ENCODE assay signal across 24 mouse cellular contexts in the genomic region with DNA sequence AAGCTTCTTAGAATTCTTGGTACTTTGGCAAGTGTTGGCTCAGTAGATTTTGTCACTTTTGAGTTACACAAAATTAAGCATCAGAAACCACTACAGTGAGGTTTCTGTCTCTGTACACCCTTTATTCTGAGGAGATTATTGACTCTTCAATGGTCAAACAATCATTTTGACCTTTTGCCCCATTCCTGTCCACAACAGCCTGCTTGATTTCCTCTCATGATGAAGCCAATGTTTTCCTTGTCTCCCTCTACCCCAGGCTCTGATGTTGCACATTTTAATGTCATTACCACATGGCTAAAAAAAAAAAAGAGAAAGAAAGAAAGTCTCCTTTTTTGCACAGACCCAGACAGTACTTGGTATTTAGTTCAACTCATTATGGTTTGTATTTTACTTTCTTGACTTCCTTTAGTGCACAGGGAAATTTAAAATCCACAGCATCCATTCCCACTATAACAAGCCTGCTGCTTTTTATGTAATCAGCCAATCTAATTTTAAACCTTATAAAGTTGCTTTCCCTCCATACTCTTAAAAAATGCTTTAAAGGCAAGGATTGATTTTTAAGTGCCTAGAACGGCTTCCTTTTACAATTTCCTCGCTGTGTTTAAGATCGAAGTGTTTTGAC.
A peak's percentile ranks its signal among the peaks of the same experiment; 100 is the strongest.
DNase-seq lines count a peak whose midpoint lies in the region; ATAC-seq and TF ChIP-seq lines count a peak whose summit lies in the region.
"Had no signal": no experiment of that assay in that cellular context is flagged by ENCODE, and none has a peak within 500 bp of the region (broad histone marks: within the 10 kb centered on the region; RNA-seq: fewer than 3 reads in every experiment).

No protein-coding gene starts in this region.

- whole genome bisulfite sequencing in midbrain, embryonic 11.5 days: 65% methylated on average over 3 of the region's 3 CpGs
- WGBS in midbrain, postnatal 0 days: 74% methylated on average over 3 of the region's 3 CpGs
- 45% methylated on average over 3 of the region's 3 CpGs for WGBS in embryonic facial prominence, embryonic 10.5 days
- WGBS in forebrain, embryonic 14.5 days: 68% methylated on average over 3 of the region's 3 CpGs

- no peak overlapping the region for H3K9ac ChIP-seq in midbrain, embryonic 11.5 days (ENCODE audit: low read length)
- H3K9ac ChIP-seq in midbrain, postnatal 0 days (replicated peaks; ENCODE audit: low read length, poor library complexity, severe bottlenecking): no peak overlapping the region
- H3K9ac ChIP-seq in forebrain, embryonic 14.5 days (ENCODE audit: low read length): no peak overlapping the region
- H3K9ac ChIP-seq: embryonic facial prominence, embryonic 15.5 days; heart, embryonic 13.5 days; hindbrain, embryonic 15.5 days had no signal

- no peak overlapping the region for H3K4me3 ChIP-seq in midbrain, embryonic 11.5 days (ENCODE audit: low read depth, low read length)
- H3K4me3 ChIP-seq in midbrain, postnatal 0 days (ENCODE audit: low read depth, low read length): no peak overlapping the region
- H3K4me3 ChIP-seq in embryonic facial prominence, embryonic 10.5 days: no peak overlapping the region
- no peak overlapping the region for H3K4me3 ChIP-seq in forebrain, embryonic 14.5 days (ENCODE audit: low read depth, low read length)
- H3K4me3 ChIP-seq: embryonic facial prominence, embryonic 15.5 days; erythroblast, embryonic 14.5 days; forebrain, embryonic 10.5 days; heart, embryonic 13.5 days; hindbrain, embryonic 15.5 days had no signal

- no peak for TF ChIP-seq CTCF in midbrain, postnatal 0 days (IDR thresholded peaks at IDR 0.05)

- no peaks in the 10 kb centered on the region for H3K9me3 ChIP-seq in midbrain, embryonic 11.5 days (ENCODE audit: control insufficient read depth, low read length)
- no peaks in the 10 kb centered on the region for H3K9me3 ChIP-seq in midbrain, postnatal 0 days (ENCODE audit: low read length)
- no peaks in the 10 kb centered on the region for H3K9me3 ChIP-seq in embryonic facial prominence, embryonic 10.5 days
- H3K9me3 ChIP-seq in forebrain, embryonic 14.5 days (replicated peaks; ENCODE audit: control insufficient read depth, low read length): no peaks in the 10 kb centered on the region
- H3K9me3 ChIP-seq: embryonic facial prominence, embryonic 15.5 days; forebrain, embryonic 10.5 days; heart, embryonic 13.5 days; hindbrain, embryonic 15.5 days had no signal

- ATAC-seq in frontal cortex, adult (ENCODE audit: low TSS enrichment): peak; percentile 87
- no peak for ATAC-seq in midbrain, embryonic 11.5 days (ENCODE audit: low FRiP score)
- ATAC-seq in midbrain, postnatal 0 days (ENCODE audit: low FRiP score): no peak
- no peak for ATAC-seq in forebrain, embryonic 14.5 days
- ATAC-seq: forebrain, embryonic 16.5 days; intestine, embryonic 16.5 days had no signal

- H3K27ac ChIP-seq in midbrain, embryonic 11.5 days (ENCODE audit: low read depth, low read length): no peak overlapping the region
- no peak overlapping the region for H3K27ac ChIP-seq in midbrain, postnatal 0 days (ENCODE audit: low read depth, low read length)
- H3K27ac ChIP-seq in embryonic facial prominence, embryonic 10.5 days (replicated peaks): no peak overlapping the region
- no peak overlapping the region for H3K27ac ChIP-seq in forebrain, embryonic 14.5 days (ENCODE audit: low read depth, low read length)
- H3K27ac ChIP-seq: embryonic facial prominence, embryonic 15.5 days; forebrain, embryonic 10.5 days; heart, embryonic 13.5 days; hindbrain, embryonic 15.5 days had no signal

- no peaks in the 10 kb centered on the region for H3K27me3 ChIP-seq in midbrain, embryonic 11.5 days (ENCODE audit: control insufficient read depth, insufficient read depth, low read length)
- no peaks in the 10 kb centered on the region for H3K27me3 ChIP-seq in midbrain, postnatal 0 days (ENCODE audit: insufficient read depth, low read length)
- no peaks in the 10 kb centered on the region for H3K27me3 ChIP-seq in embryonic facial prominence, embryonic 10.5 days (replicated peaks; ENCODE audit: low read depth, poor library complexity, severe bottlenecking)
- H3K27me3 ChIP-seq in forebrain, embryonic 14.5 days (replicated peaks; ENCODE audit: control insufficient read depth, insufficient read depth, low read length): no peaks in the 10 kb centered on the region
- H3K27me3 ChIP-seq: CH12.LX; embryonic facial prominence, embryonic 15.5 days; heart, embryonic 13.5 days; hindbrain, embryonic 15.5 days had no signal

- DNase-seq in frontal cortex, postnatal 14 days (ENCODE audit: low spot score in 2 of 2): no peak
- DNase-seq in midbrain, embryonic 11.5 days (ENCODE audit: low spot score, missing footprints): peak; percentile 60
- no peak for DNase-seq in midbrain, postnatal 0 days (ENCODE audit: low spot score)
- peak; percentile 46 for DNase-seq in embryo, embryonic 10.5 days (ENCODE audit: low spot score)
- DNase-seq in telencephalon, adult 2 months (ENCODE audit: low read depth, low spot score): peak; percentile 24
- DNase-seq in embryonic facial prominence, embryonic 10.5 days (ENCODE audit: low spot score): no peak
- no peak for DNase-seq in forebrain, embryonic 14.5 days (ENCODE audit: low spot score)
- DNase-seq: adrenal gland, adult 2 months; adrenal gland, postnatal 25 days; cerebellum, adult 11-12 months; cerebellum, adult 9-11 months; cerebellum, postnatal 36 days; gastrocnemius, postnatal 36 days; heart, adult 11 months; heart, postnatal 36 days had no signal

- no peaks in the 10 kb centered on the region for H3K4me1 ChIP-seq in midbrain, embryonic 11.5 days (ENCODE audit: control insufficient read depth, insufficient read depth, low read length)
- no peaks in the 10 kb centered on the region for H3K4me1 ChIP-seq in midbrain, postnatal 0 days (ENCODE audit: insufficient read depth, low read length)
- peaks cover 12% of the 10 kb centered on the region; the same call in 1 of the 2 replicates for H3K4me1 ChIP-seq in embryonic facial prominence, embryonic 10.5 days
- H3K4me1 ChIP-seq in forebrain, embryonic 14.5 days (ENCODE audit: control insufficient read depth, insufficient read depth, low read length): no peaks in the 10 kb centered on the region
- H3K4me1 ChIP-seq: embryonic facial prominence, embryonic 15.5 days; forebrain, embryonic 10.5 days; hindbrain, embryonic 15.5 days had no signal

- no peak overlapping the region for H3K4me2 ChIP-seq in midbrain, embryonic 11.5 days
- no peak overlapping the region for H3K4me2 ChIP-seq in midbrain, postnatal 0 days (ENCODE audit: low read depth, low read length, poor library complexity, severe bottlenecking)
- H3K4me2 ChIP-seq in forebrain, embryonic 14.5 days (ENCODE audit: low read length): no peak overlapping the region
- H3K4me2 ChIP-seq: embryonic facial prominence, embryonic 15.5 days; heart, embryonic 13.5 days; hindbrain, embryonic 15.5 days had no signal

- H3K36me3 ChIP-seq in midbrain, embryonic 11.5 days (ENCODE audit: control insufficient read depth, insufficient read depth, low read length): no peaks in the 10 kb centered on the region
- H3K36me3 ChIP-seq in midbrain, postnatal 0 days (ENCODE audit: insufficient read depth, low read length): no peaks in the 10 kb centered on the region
- no peaks in the 10 kb centered on the region for H3K36me3 ChIP-seq in embryonic facial prominence, embryonic 10.5 days (replicated peaks)
- no peaks in the 10 kb centered on the region for H3K36me3 ChIP-seq in forebrain, embryonic 14.5 days (ENCODE audit: control insufficient read depth, insufficient read depth, low read length)
- H3K36me3 ChIP-seq: embryonic facial prominence, embryonic 15.5 days; forebrain, embryonic 10.5 days; heart, embryonic 13.5 days; hindbrain, embryonic 15.5 days had no signal

Comparison
In these comparisons a context has a peak if more than half of its experiments do, and no peak if none do; other contexts are left out.
1. DNase-seq: peak in midbrain, embryonic 11.5 days (single experiment), embryo, embryonic 10.5 days (single experiment) and telencephalon, adult 2 months (single experiment); none in frontal cortex, postnatal 14 days (0 of 2), midbrain, postnatal 0 days (single experiment), embryonic facial prominence, embryonic 10.5 days (single experiment) and forebrain, embryonic 14.5 days (single experiment).